Mouse (Mus musculus) MEL (cell line): ENCODE data around the gene Bst2.

ENCODE experiments used
- CTCF ChIP-seq, 3 experiments: IDR thresholded peaks in 2 of 3; conservative IDR thresholded peaks in 1 of 3; 2 replicates each; pipeline ENCODE4 v1.5.1; 2011 to 2012; ENCODE audit warnings: low read length in 3 of 3, low read depth in 2 of 3, mild to moderate bottlenecking in 2 of 3, improper control_type of control experiment in 1 of 3, inconsistent platforms in 1 of 3, mixed read lengths in 1 of 3, moderate library complexity in 1 of 3; ENCODE audit not compliant: control insufficient read depth in 1 of 3, insufficient read depth in 1 of 3, poor library complexity in 1 of 3, severe bottlenecking in 1 of 3
- EP300 ChIP-seq, 2 experiments: IDR thresholded peaks; 2 replicates each; pipeline ENCODE4 v1.6.1; 2011; ENCODE audit warnings: improper control_type of control experiment in 2 of 2, low read length in 2 of 2, low read depth in 1 of 2, mild to moderate bottlenecking in 1 of 2
- GABPA ChIP-seq: IDR thresholded peaks from 2 replicates; pipeline ENCODE4 v1.6.1; 2012; ENCODE audit warnings: low read depth, mild to moderate bottlenecking, inconsistent platforms, low read length, improper control_type of control experiment, moderate library complexity
- HCFC1 ChIP-seq: IDR thresholded peaks from 2 replicates; pipeline ENCODE4 v1.6.1; 2012; ENCODE audit warnings: low read depth, mild to moderate bottlenecking, inconsistent platforms, low read length, improper control_type of control experiment, moderate library complexity
- KAT2A ChIP-seq: conservative IDR thresholded peaks from 2 replicates; pipeline ENCODE4 v1.6.1; 2012; ENCODE audit warnings: low read depth, low read length, improper control_type of control experiment, inconsistent platforms
- MAFK ChIP-seq: IDR thresholded peaks from 2 replicates; pipeline ENCODE4 v1.6.1; 2011; ENCODE audit warnings: low read depth, mild to moderate bottlenecking, low read length, improper control_type of control experiment, borderline replicate concordance
- MEF2A ChIP-seq: IDR thresholded peaks from 2 replicates; pipeline ENCODE4 v1.6.1; 2014; ENCODE audit warnings: low read depth, mild to moderate bottlenecking, inconsistent platforms, low read length, improper control_type of control experiment; ENCODE audit not compliant: poor library complexity, insufficient replicate concordance, severe bottlenecking; ENCODE audit errors: extremely low read depth
- POLR2A ChIP-seq, 2 experiments: IDR thresholded peaks; 2 replicates each; pipeline ENCODE4 v1.6.1; 2011 to 2012; ENCODE audit warnings: low read length in 2 of 2, mild to moderate bottlenecking in 2 of 2, control low read depth in 1 of 2, improper control_type of control experiment in 1 of 2, low read depth in 1 of 2, moderate library complexity in 1 of 2; ENCODE audit not compliant: control insufficient read depth in 1 of 2, insufficient read depth in 1 of 2, poor library complexity in 1 of 2
- POLR2AphosphoS2 ChIP-seq: IDR thresholded peaks from 2 replicates; pipeline ENCODE4 v1.6.1; 2011; ENCODE audit warnings: low read length, improper control_type of control experiment
- RCOR1 ChIP-seq: IDR thresholded peaks from 2 replicates; pipeline ENCODE4 v1.6.1; 2012; ENCODE audit warnings: low read depth, mild to moderate bottlenecking, inconsistent platforms, low read length, improper control_type of control experiment
- TCF12 ChIP-seq: IDR thresholded peaks from 2 replicates; pipeline ENCODE4 v1.6.1; 2014; ENCODE audit warnings: low read depth, mild to moderate bottlenecking, inconsistent platforms, low read length, improper control_type of control experiment, moderate library complexity
- USF1 ChIP-seq: IDR thresholded peaks from 2 replicates; pipeline ENCODE4 v1.6.1; 2014; ENCODE audit warnings: low read depth, mild to moderate bottlenecking, inconsistent platforms, low read length, improper control_type of control experiment, moderate library complexity
- ZKSCAN1 ChIP-seq: IDR thresholded peaks from 2 replicates; pipeline ENCODE4 v1.6.1; 2012; ENCODE audit warnings: low read depth, mild to moderate bottlenecking, inconsistent platforms, low read length, improper control_type of control experiment, moderate library complexity

- TF ChIP-seq CTCF (IDR thresholded peaks at IDR 0.05 in 2 of 3, conservative IDR thresholded peaks at IDR 0.05 in 1 of 3; ENCODE audit: control insufficient read depth in 1 of 3, insufficient read depth in 1 of 3, low read depth in 2 of 3, low read length in 3 of 3, poor library complexity in 1 of 3, severe bottlenecking in 1 of 3) (peak; percentile 48 to 87 (median 66)), POLR2A (IDR thresholded peaks at IDR 0.05; ENCODE audit: control insufficient read depth in 1 of 2, insufficient read depth in 1 of 2, low read depth in 1 of 2, low read length in 2 of 2, poor library complexity in 1 of 2) (no peak), ZKSCAN1 (no peak), KAT2A (no peak), POLR2AphosphoS2 (no peak), MAFK (no peak), USF1 (no peak), HCFC1 (no peak), EP300 (IDR thresholded peaks at IDR 0.05; ENCODE audit: low read depth in 1 of 2, low read length in 2 of 2) (no peak), RCOR1 (no peak), GABPA (no peak), MEF2A (no peak), TCF12 (no peak)
These were observed 42.2 kb downstream of the Bst2 start for GRCm38 (mm10) chr8:71495039-71495438.
